Mouse (Mus musculus): ENCODE data around the gene Snx4. TPM values are rescaled to one million over a fixed set of nuclear protein-coding genes. Genes with fewer than 3 reads are reported as not detected.

Gene Snx4
- polyA plus RNA-seq, 1 experiment from 2014 or later = 110 TPM

DNA sequence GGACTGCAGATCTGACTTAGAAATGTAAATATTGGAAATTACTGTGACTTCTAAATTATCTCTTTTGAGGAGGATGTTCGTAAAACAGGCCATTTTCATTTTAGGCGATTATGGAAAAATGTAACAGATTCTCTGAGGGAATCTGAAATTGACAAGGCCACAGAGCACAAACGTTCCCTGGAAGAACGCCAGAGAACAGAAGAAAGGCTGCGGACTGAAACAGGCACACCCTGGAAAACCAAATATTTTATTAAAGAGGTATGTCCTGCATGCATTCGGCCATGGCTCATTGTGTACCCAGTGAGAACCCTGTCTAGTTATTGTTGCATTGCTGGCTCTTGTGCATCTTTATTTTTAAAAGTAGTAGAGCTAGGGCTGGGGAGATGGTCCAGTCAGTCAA is 15.1 kb upstream of the Snx4 start:
- 63% methylated on average over 6 of the region's 6 CpGs for WGBS
- Histone ChIP-seq H3K27ac (ENCODE audit: low read depth) (no peak overlapping the region), H3K9ac (no peak overlapping the region), H3K4me3 (ENCODE audit: low read depth, low read length) (no peak overlapping the region), H3K4me2 (no peak overlapping the region), H3K4me1 (ENCODE audit: insufficient read depth) (no peaks in the 10 kb centered on the region), H3K9me3 (ENCODE audit: low read depth, low read length) (no peaks in the 10 kb centered on the region), H3K36me3 (ENCODE audit: insufficient read depth) (peaks cover 78% of the 10 kb centered on the region), H3K27me3 (ENCODE audit: insufficient read depth, low read length) (no peaks in the 10 kb centered on the region)
- no peak for ATAC-seq (ENCODE audit: insufficient read depth)
- TF ChIP-seq CTCF (IDR thresholded peaks at IDR 0.05; ENCODE audit: low read depth) = no peak
- peak; percentile 15 for DNase-seq

DNA sequence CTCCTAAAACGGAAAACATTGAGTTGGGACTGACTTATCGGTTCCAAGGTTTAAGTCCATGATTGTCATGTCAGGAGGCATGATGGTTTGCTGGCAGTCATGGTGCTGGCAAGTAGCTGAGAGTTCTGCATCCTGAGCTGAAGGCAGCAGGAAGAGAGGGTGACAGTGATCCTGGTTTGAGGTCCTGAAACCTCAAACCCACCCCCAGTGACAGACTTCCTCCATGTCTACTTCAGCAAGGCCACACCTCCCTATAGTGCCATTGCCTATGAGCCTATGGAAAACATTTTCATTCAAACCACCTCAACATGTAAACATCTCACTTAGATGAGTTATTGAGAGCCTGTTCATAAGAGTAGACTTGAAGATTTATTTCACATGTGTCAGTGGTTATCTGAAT is 11.9 kb upstream of the Snx4 start:
- Histone ChIP-seq H3K4me2 (no peak overlapping the region), H3K36me3 (ENCODE audit: insufficient read depth) (peaks cover 81% of the 10 kb centered on the region), H3K27ac (ENCODE audit: low read depth) (no peak overlapping the region), H3K9ac (no peak overlapping the region), H3K27me3 (ENCODE audit: insufficient read depth, low read length) (no peaks in the 10 kb centered on the region), H3K4me3 (ENCODE audit: low read depth, low read length) (no peak overlapping the region), H3K9me3 (ENCODE audit: low read depth, low read length) (no peaks in the 10 kb centered on the region), H3K4me1 (ENCODE audit: insufficient read depth) (no peaks in the 10 kb centered on the region)
- ATAC-seq (ENCODE audit: insufficient read depth) = no peak
- no peak for TF ChIP-seq CTCF (IDR thresholded peaks at IDR 0.05; ENCODE audit: low read depth)
- 86% methylated on average over 2 of the region's 2 CpGs for WGBS
- no peak for DNase-seq

DNA sequence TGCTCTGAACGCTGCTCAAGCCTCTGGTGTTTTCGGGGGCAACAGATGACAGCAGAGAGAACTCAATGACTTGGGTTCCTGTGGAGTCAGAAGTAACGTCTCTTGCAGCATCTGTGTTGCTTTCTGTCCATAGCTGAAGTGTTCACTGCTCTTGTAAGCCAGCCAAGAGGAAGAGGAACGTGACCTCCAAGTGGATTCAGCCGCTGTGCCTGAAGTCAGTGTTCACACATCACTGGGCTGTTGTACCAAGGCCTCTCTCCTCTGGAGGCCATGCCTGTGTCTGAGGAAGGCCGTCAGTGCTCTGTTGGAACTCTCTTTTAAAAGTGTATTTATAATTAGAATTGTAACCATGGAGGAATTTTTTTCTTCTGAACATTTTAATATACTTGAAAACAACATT is 9.2 kb upstream of the Snx4 start:
- TF ChIP-seq CTCF (IDR thresholded peaks at IDR 0.05; ENCODE audit: low read depth) = no peak
- Histone ChIP-seq H3K4me3 (ENCODE audit: low read depth, low read length) (no peak overlapping the region), H3K9ac (no peak overlapping the region), H3K36me3 (ENCODE audit: insufficient read depth) (peaks cover 74% of the 10 kb centered on the region), H3K4me2 (no peak overlapping the region), H3K27ac (ENCODE audit: low read depth) (no peak overlapping the region), H3K9me3 (ENCODE audit: low read depth, low read length) (no peaks in the 10 kb centered on the region), H3K4me1 (ENCODE audit: insufficient read depth) (no peaks in the 10 kb centered on the region), H3K27me3 (ENCODE audit: insufficient read depth, low read length) (no peaks in the 10 kb centered on the region)
- WGBS = 77% methylated on average over 6 of the region's 6 CpGs
- DNase-seq (no peak), ATAC-seq (ENCODE audit: insufficient read depth) (no peak)

DNA sequence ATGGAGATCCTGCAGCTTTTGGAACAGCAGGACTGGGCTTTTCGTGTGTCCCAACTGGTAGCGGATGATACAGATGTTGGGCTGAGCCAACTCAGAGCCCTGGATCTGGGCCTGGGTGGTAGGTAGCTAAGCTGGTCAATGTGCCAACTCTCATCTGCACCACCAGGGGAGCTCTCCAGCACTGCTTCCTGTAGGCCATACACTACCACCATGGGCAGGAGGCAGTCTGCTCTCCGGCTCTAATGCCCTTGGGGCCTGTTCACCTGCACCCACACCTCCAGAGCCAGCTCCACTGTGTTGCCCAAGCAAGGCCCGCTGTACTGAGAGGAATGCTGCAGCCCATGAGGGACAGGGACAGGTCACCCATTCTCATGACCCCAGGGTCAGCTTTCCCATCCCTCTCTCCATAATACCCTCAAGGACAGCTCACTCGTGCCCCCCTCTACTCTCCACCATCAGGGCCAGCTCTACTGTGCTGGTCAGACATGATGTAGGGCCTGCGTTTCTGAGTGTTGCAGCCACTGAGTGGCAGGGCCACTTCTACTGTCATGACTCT is 7.0 kb upstream of the Snx4 start:
- Histone ChIP-seq H3K27me3 (ENCODE audit: insufficient read depth, low read length) (no peaks in the 10 kb centered on the region), H3K27ac (ENCODE audit: low read depth) (no peak overlapping the region), H3K4me1 (ENCODE audit: insufficient read depth) (no peaks in the 10 kb centered on the region), H3K36me3 (ENCODE audit: insufficient read depth) (peaks cover 54% of the 10 kb centered on the region), H3K9ac (no peak overlapping the region), H3K4me3 (ENCODE audit: low read depth, low read length) (no peak overlapping the region), H3K4me2 (no peak overlapping the region), H3K9me3 (ENCODE audit: low read depth, low read length) (no peaks in the 10 kb centered on the region)
- no peak for DNase-seq
- WGBS = 86% methylated on average over 6 of the region's 6 CpGs
- peak; percentile 63; the same call in 1 of the 2 replicates for ATAC-seq (ENCODE audit: insufficient read depth)
- TF ChIP-seq CTCF (IDR thresholded peaks at IDR 0.05; ENCODE audit: low read depth) = peak; percentile 49; the same call in 1 of the 2 replicates

DNA sequence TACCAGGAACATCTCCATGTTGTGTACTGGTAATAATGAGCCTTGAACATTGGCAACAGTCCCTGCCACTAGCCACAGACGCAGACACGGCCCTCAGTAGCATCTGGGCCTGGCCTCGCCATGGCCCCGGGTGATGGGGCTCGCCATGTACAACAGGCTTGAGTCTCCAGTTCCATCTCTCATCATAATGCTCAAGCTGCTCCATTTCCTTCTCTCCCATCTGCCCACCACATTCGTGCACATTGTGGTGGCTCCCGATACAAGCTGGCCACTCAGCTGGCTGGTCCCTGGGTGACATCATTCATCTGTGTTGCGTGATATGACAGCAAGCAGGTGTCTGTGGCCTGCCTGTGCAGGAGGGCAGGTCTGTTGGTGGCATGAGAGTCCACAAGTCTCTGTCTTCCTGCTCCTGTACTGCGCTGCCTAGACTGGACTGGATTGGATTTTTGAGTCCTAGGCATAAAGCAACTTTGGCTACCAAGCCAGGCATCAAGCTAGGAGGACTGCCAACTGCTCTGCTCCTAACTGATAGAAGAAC is 6.2 kb upstream of the Snx4 start:
- DNase-seq (no peak), ATAC-seq (ENCODE audit: insufficient read depth) (no peak)
- Histone ChIP-seq H3K4me2 (no peak overlapping the region), H3K9ac (no peak overlapping the region), H3K36me3 (ENCODE audit: insufficient read depth) (peaks cover 47% of the 10 kb centered on the region), H3K27me3 (ENCODE audit: insufficient read depth, low read length) (no peaks in the 10 kb centered on the region), H3K27ac (ENCODE audit: low read depth) (no peak overlapping the region), H3K4me3 (ENCODE audit: low read depth, low read length) (no peak overlapping the region), H3K4me1 (ENCODE audit: insufficient read depth) (no peaks in the 10 kb centered on the region), H3K9me3 (ENCODE audit: low read depth, low read length) (no peaks in the 10 kb centered on the region)
- no peak for TF ChIP-seq CTCF (IDR thresholded peaks at IDR 0.05; ENCODE audit: low read depth)
- WGBS = 83% methylated on average over 9 of the region's 9 CpGs

DNA sequence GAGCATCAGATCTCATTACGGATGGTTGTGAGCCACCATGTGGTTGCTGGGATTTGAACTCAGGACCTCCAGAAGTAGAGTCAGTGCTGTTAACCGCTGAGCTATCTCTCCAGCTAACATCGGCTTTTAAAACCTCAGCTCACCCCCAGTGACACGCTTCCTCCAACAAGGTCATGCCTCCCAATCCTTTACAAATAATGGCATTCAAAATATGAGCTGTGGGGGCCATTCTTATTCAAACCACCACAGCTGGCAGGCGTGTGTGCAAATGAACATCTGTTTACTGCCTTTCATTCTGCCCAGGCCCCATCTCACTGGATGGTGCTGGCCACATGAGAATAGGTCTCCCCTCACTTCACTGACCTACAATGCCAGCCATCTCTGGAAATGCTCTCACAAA is 4.7 kb upstream of the Snx4 start:
- Histone ChIP-seq H3K27me3 (ENCODE audit: insufficient read depth, low read length) (no peaks in the 10 kb centered on the region), H3K4me2 (no peak overlapping the region), H3K36me3 (ENCODE audit: insufficient read depth) (peaks cover 36% of the 10 kb centered on the region), H3K9ac (no peak overlapping the region), H3K27ac (ENCODE audit: low read depth) (no peak overlapping the region), H3K9me3 (ENCODE audit: low read depth, low read length) (no peaks in the 10 kb centered on the region), H3K4me3 (ENCODE audit: low read depth, low read length) (no peak overlapping the region), H3K4me1 (ENCODE audit: insufficient read depth) (no peaks in the 10 kb centered on the region)
- WGBS = 81% methylated on average over 5 of the region's 5 CpGs
- ATAC-seq (ENCODE audit: insufficient read depth) (no peak), DNase-seq (no peak)
- TF ChIP-seq CTCF (IDR thresholded peaks at IDR 0.05; ENCODE audit: low read depth) = no peak

DNA sequence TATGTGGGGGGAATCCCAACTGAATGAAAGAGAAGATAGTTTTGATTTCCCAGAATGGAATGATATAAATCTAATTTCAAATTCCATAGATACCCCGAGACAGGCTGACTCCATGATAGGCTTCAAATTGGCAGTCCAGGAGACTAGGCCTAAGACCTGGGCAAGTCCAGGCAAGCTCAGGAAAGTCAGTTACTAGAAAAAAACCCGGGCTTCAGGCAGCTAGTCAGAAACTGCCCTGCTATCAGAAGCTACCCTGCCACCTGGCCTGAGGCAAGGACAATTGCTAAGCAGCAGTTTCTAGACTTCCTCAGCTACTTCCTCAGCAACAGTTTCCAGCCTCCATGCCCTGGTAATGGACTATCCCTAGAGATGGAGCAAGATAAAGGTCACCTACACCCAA is 4.2 kb upstream of the Snx4 start:
- Histone ChIP-seq H3K27me3 (ENCODE audit: insufficient read depth, low read length) (no peaks in the 10 kb centered on the region), H3K36me3 (ENCODE audit: insufficient read depth) (peaks cover 31% of the 10 kb centered on the region), H3K9ac (no peak overlapping the region), H3K27ac (ENCODE audit: low read depth) (no peak overlapping the region), H3K4me3 (ENCODE audit: low read depth, low read length) (no peak overlapping the region), H3K4me2 (no peak overlapping the region), H3K4me1 (ENCODE audit: insufficient read depth) (no peaks in the 10 kb centered on the region), H3K9me3 (ENCODE audit: low read depth, low read length) (no peaks in the 10 kb centered on the region)
- ATAC-seq (ENCODE audit: insufficient read depth) (no peak), DNase-seq (no peak)
- no peak for TF ChIP-seq CTCF (IDR thresholded peaks at IDR 0.05; ENCODE audit: low read depth)
- 83% methylated on average over 2 of the region's 2 CpGs for WGBS
